Mouse (Mus musculus): ENCODE results near the gene Gng12. TPM values are rescaled to one million over a fixed set of nuclear protein-coding genes. Genes with fewer than 3 reads are reported as not detected.

Gng12 gene
- polyA plus RNA-seq, 1 experiment from 2014 or later = 77.1 TPM

GRCm38 (mm10) chr6:66980040-66980439 lies 83.8 kb downstream of the Gng12 start:
- Histone ChIP-seq H3K4me1 (ENCODE audit: insufficient read depth, low read depth, low read length) (peaks cover 5% of the 10 kb centered on the region; the same call in 1 of the 2 replicates), H3K4me2 (replicated peaks; ENCODE audit: low read depth, low read length) (no peak overlapping the region), H3K4me3 (ENCODE audit: low read depth, low read length) (no peak overlapping the region), H3K27me3 (replicated peaks; ENCODE audit: insufficient read depth, low read length) (no peaks in the 10 kb centered on the region), H3K27ac (ENCODE audit: low read length) (no peak overlapping the region), H3K9me3 (ENCODE audit: low read length) (no peaks in the 10 kb centered on the region), H3K9ac (replicated peaks; ENCODE audit: low read depth) (no peak overlapping the region), H3K36me3 (ENCODE audit: insufficient read depth, low read length) (no peaks in the 10 kb centered on the region)
- TF ChIP-seq EP300 (IDR thresholded peaks at IDR 0.05) (no peak), CTCF (IDR thresholded peaks at IDR 0.05) (no peak)
- DNase-seq (ENCODE audit: low spot score) (no peak), ATAC-seq (no peak)
- WGBS = 71% methylated on average over 4 of the region's 4 CpGs

- no peak for DNase-seq (ENCODE audit: low spot score)
- ATAC-seq = no peak
- Histone ChIP-seq H3K4me3 (ENCODE audit: low read depth, low read length) (no peak overlapping the region), H3K27me3 (replicated peaks; ENCODE audit: insufficient read depth, low read length) (no peaks in the 10 kb centered on the region), H3K4me1 (ENCODE audit: insufficient read depth, low read depth, low read length) (peaks cover 5% of the 10 kb centered on the region; the same call in 1 of the 2 replicates), H3K4me2 (replicated peaks; ENCODE audit: low read depth, low read length) (no peak overlapping the region), H3K36me3 (ENCODE audit: insufficient read depth, low read length) (no peaks in the 10 kb centered on the region), H3K9me3 (ENCODE audit: low read length) (no peaks in the 10 kb centered on the region), H3K9ac (replicated peaks; ENCODE audit: low read depth) (no peak overlapping the region), H3K27ac (ENCODE audit: low read length) (no peak overlapping the region)
- WGBS = 66% methylated on average over 3 of the region's 3 CpGs
- TF ChIP-seq EP300 (IDR thresholded peaks at IDR 0.05) (no peak), CTCF (IDR thresholded peaks at IDR 0.05) (no peak)
Measured at GRCm38 (mm10) chr6:66981366-66981765, 85.2 kb downstream of the Gng12 start.

- DNase-seq (ENCODE audit: low spot score) (no peak), ATAC-seq (no peak)
- no peak overlapping the region for H3K4me2 ChIP-seq (replicated peaks; ENCODE audit: low read depth, low read length)
- H3K27ac ChIP-seq (ENCODE audit: low read length) = no peak overlapping the region
- H3K27me3 ChIP-seq (replicated peaks; ENCODE audit: insufficient read depth, low read length) = no peaks in the 10 kb centered on the region
- H3K9me3 ChIP-seq (ENCODE audit: low read length) = no peaks in the 10 kb centered on the region
- 100% methylated on average over 1 of the region's 1 CpGs for WGBS
- TF ChIP-seq EP300 (IDR thresholded peaks at IDR 0.05) (no peak), CTCF (IDR thresholded peaks at IDR 0.05) (no peak)
- no peak overlapping the region for H3K9ac ChIP-seq (replicated peaks; ENCODE audit: low read depth)
- H3K36me3 ChIP-seq (ENCODE audit: insufficient read depth, low read length) = no peaks in the 10 kb centered on the region
- no peak overlapping the region for H3K4me3 ChIP-seq (ENCODE audit: low read depth, low read length)
- peaks cover 5% of the 10 kb centered on the region; the same call in 1 of the 2 replicates for H3K4me1 ChIP-seq (ENCODE audit: insufficient read depth, low read depth, low read length)
Measured at GRCm38 (mm10) chr6:66981864-66982263, 85.7 kb downstream of the Gng12 start.

GRCm38 (mm10) chr6:66984079-66984478 lies 87.9 kb downstream of the Gng12 start:
- ATAC-seq = no peak
- no peak overlapping the region for H3K27ac ChIP-seq (ENCODE audit: low read length)
- no peaks in the 10 kb centered on the region for H3K27me3 ChIP-seq (replicated peaks; ENCODE audit: insufficient read depth, low read length)

GRCm38 (mm10) chr6:66984672-66985071 lies 88.5 kb downstream of the Gng12 start:
- DNase-seq (ENCODE audit: low spot score) (no peak), ATAC-seq (no peak)
- H3K9me3 ChIP-seq (ENCODE audit: low read length) = no peaks in the 10 kb centered on the region
- H3K9ac ChIP-seq (replicated peaks; ENCODE audit: low read depth) = no peak overlapping the region
- H3K27me3 ChIP-seq (replicated peaks; ENCODE audit: insufficient read depth, low read length) = no peaks in the 10 kb centered on the region
- H3K4me2 ChIP-seq (replicated peaks; ENCODE audit: low read depth, low read length) = no peak overlapping the region
- no peak overlapping the region for H3K27ac ChIP-seq (ENCODE audit: low read length)
- TF ChIP-seq CTCF (IDR thresholded peaks at IDR 0.05) = no peak
- no peak for TF ChIP-seq EP300 (IDR thresholded peaks at IDR 0.05)
- H3K4me1 ChIP-seq (ENCODE audit: insufficient read depth, low read depth, low read length) = peaks cover 5% of the 10 kb centered on the region; the same call in 1 of the 2 replicates
- no peak overlapping the region for H3K4me3 ChIP-seq (ENCODE audit: low read depth, low read length)
- WGBS = 62% methylated on average over 3 of the region's 3 CpGs
- H3K36me3 ChIP-seq (ENCODE audit: insufficient read depth, low read length) = no peaks in the 10 kb centered on the region

More at GRCm38 (mm10) chr6:66984079-66984478, 87.9 kb downstream of the Gng12 start:
- 57% methylated on average over 5 of the region's 5 CpGs for WGBS
- H3K4me2 ChIP-seq (replicated peaks; ENCODE audit: low read depth, low read length) = no peak overlapping the region
- H3K9me3 ChIP-seq (ENCODE audit: low read length) = no peaks in the 10 kb centered on the region
- H3K36me3 ChIP-seq (ENCODE audit: insufficient read depth, low read length) = no peaks in the 10 kb centered on the region
- no peak for DNase-seq (ENCODE audit: low spot score)
- H3K9ac ChIP-seq (replicated peaks; ENCODE audit: low read depth) = no peak overlapping the region
- H3K4me1 ChIP-seq (ENCODE audit: insufficient read depth, low read depth, low read length) = peaks cover 5% of the 10 kb centered on the region; the same call in 1 of the 2 replicates
- TF ChIP-seq EP300 (IDR thresholded peaks at IDR 0.05) = no peak
- TF ChIP-seq CTCF (IDR thresholded peaks at IDR 0.05) = no peak
- H3K4me3 ChIP-seq (ENCODE audit: low read depth, low read length) = no peak overlapping the region

- TF ChIP-seq EP300 (IDR thresholded peaks at IDR 0.05) = no peak
- no peak for TF ChIP-seq CTCF (IDR thresholded peaks at IDR 0.05)
- Histone ChIP-seq H3K4me3 (ENCODE audit: low read depth, low read length) (no peak overlapping the region), H3K9ac (replicated peaks; ENCODE audit: low read depth) (no peak overlapping the region), H3K4me2 (replicated peaks; ENCODE audit: low read depth, low read length) (no peak overlapping the region), H3K4me1 (ENCODE audit: insufficient read depth, low read depth, low read length) (peaks cover 5% of the 10 kb centered on the region; the same call in 1 of the 2 replicates), H3K36me3 (ENCODE audit: insufficient read depth, low read length) (no peaks in the 10 kb centered on the region), H3K9me3 (ENCODE audit: low read length) (no peaks in the 10 kb centered on the region), H3K27me3 (replicated peaks; ENCODE audit: insufficient read depth, low read length) (no peaks in the 10 kb centered on the region), H3K27ac (ENCODE audit: low read length) (no peak overlapping the region)
- ATAC-seq (no peak), DNase-seq (ENCODE audit: low spot score) (no peak)
- WGBS = 68% methylated on average over 7 of the region's 7 CpGs
Measured at GRCm38 (mm10) chr6:66985500-66985899, 89.3 kb downstream of the Gng12 start.

- H3K27ac ChIP-seq (ENCODE audit: low read length) = no peak overlapping the region
- H3K4me2 ChIP-seq (replicated peaks; ENCODE audit: low read depth, low read length) = no peak overlapping the region
- H3K4me3 ChIP-seq (ENCODE audit: low read depth, low read length) = no peak overlapping the region
- ATAC-seq (no peak), DNase-seq (ENCODE audit: low spot score) (no peak)
- peaks cover 5% of the 10 kb centered on the region; the same call in 1 of the 2 replicates for H3K4me1 ChIP-seq (ENCODE audit: insufficient read depth, low read depth, low read length)
- H3K27me3 ChIP-seq (replicated peaks; ENCODE audit: insufficient read depth, low read length) = no peaks in the 10 kb centered on the region
- H3K9me3 ChIP-seq (ENCODE audit: low read length) = no peaks in the 10 kb centered on the region
- WGBS = 87% methylated on average over 12 of the region's 12 CpGs
- no peak overlapping the region for H3K9ac ChIP-seq (replicated peaks; ENCODE audit: low read depth)
- no peaks in the 10 kb centered on the region for H3K36me3 ChIP-seq (ENCODE audit: insufficient read depth, low read length)
- no peak for TF ChIP-seq CTCF (IDR thresholded peaks at IDR 0.05)
- no peak for TF ChIP-seq EP300 (IDR thresholded peaks at IDR 0.05)
Measured at GRCm38 (mm10) chr6:66986063-66986462, 89.9 kb downstream of the Gng12 start.
